Mouse (Mus musculus): ENCODE data around the gene Gpd1l.

DNA sequence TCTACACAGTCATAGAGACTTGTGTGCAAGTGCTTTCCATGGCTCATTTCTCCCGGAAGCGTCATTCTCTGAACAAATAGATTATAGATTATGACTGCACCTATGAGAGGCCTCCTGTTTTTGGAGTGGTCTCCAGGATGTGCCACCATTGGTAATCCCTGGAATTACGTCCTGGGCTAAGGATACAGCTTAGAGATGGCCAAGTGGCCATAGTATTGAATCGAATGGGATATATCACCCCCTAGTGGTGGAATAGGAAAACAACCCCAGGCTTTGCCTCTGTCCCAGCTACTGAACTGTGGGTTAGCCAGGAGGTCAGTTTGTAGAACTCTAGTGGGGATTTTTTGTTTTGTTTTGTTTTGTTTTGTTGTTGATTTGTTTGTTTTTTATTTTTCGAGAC, 23.2 kb upstream of the Gpd1l start:
- TF ChIP-seq CTCF (IDR thresholded peaks at IDR 0.05; ENCODE audit: low read depth) (peak; percentile 71), EP300 (IDR thresholded peaks at IDR 0.05; ENCODE audit: low read depth) (no peak)

Data from liver, embryonic 14.5 days (tissue).